Mouse (Mus musculus) MEL (cell line): ENCODE results near the gene Eid3. TPM values are rescaled to one million over a fixed set of nuclear protein-coding genes. Genes with fewer than 3 reads are reported as not detected.

Source experiments
- DNase-seq: peaks from one replicate; pipeline ENCODE4 v3.0.0; 2011; ENCODE audit warnings: low read depth, low spot score
- H3K27ac ChIP-seq: 2 replicates; pipeline ENCODE4 v1.5.1; 2012; ENCODE audit warnings: low read depth, mild to moderate bottlenecking, control low read depth, low read length, moderate library complexity; ENCODE audit not compliant: control insufficient read depth
- H3K27me3 ChIP-seq, 2 experiments: fragments of 150-350 bp in 1 of 2; sonication (generic) in 1 of 2; 2 replicates each; pipeline ENCODE4 v1.6.1; 2012; ENCODE audit warnings: low read length in 2 of 2, mild to moderate bottlenecking in 2 of 2, improper control_type of control experiment in 1 of 2, moderate library complexity in 1 of 2; ENCODE audit not compliant: insufficient read depth in 2 of 2, control insufficient read depth in 1 of 2
- H3K36me3 ChIP-seq, 2 experiments: 2 replicates each; pipeline ENCODE4 v1.6.1; 2012 to 2014; ENCODE audit warnings: low read length in 2 of 2, improper control_type of control experiment in 1 of 2, inconsistent platforms in 1 of 2, mild to moderate bottlenecking in 1 of 2; ENCODE audit not compliant: insufficient read depth in 2 of 2, control insufficient read depth in 1 of 2
- H3K4me1 ChIP-seq, 2 experiments: fragments of 150-350 bp in 1 of 2; sonication (generic) in 1 of 2; 2 replicates each; pipeline ENCODE4 v1.6.1; 2012; ENCODE audit warnings: low read length in 2 of 2, improper control_type of control experiment in 1 of 2, mild to moderate bottlenecking in 1 of 2; ENCODE audit not compliant: insufficient read depth in 2 of 2, control insufficient read depth in 1 of 2
- H3K4me3 ChIP-seq, 2 experiments: fragments of 150-350 bp in 1 of 2; sonication (generic) in 1 of 2; 2 replicates each; pipeline ENCODE4 v1.5.1; 2012; ENCODE audit warnings: low read depth in 2 of 2, low read length in 2 of 2, mild to moderate bottlenecking in 2 of 2, moderate library complexity in 2 of 2, control low read depth in 1 of 2, improper control_type of control experiment in 1 of 2; ENCODE audit not compliant: control insufficient read depth in 1 of 2, insufficient read depth in 1 of 2
- H3K79me2 ChIP-seq: 2 replicates; pipeline ENCODE4 v1.6.1; 2012; ENCODE audit warnings: mild to moderate bottlenecking, low read length, moderate library complexity; ENCODE audit not compliant: control insufficient read depth, poor library complexity, insufficient read depth
- H3K9ac ChIP-seq: 2 replicates; pipeline ENCODE4 v1.6.1; 2012; ENCODE audit warnings: low read depth, mild to moderate bottlenecking, control low read depth, low read length, moderate library complexity; ENCODE audit not compliant: control insufficient read depth, poor library complexity, severe bottlenecking
- H3K9me3 ChIP-seq: fragments of 150-350 bp; sonication (generic); replicated peaks from 2 replicates; pipeline ENCODE4 v1.6.1; 2012; ENCODE audit warnings: mild to moderate bottlenecking, low read length, improper control_type of control experiment, moderate library complexity; ENCODE audit not compliant: insufficient read depth
- CHD2 ChIP-seq: IDR thresholded peaks from 2 replicates; pipeline ENCODE4 v1.6.1; 2011; ENCODE audit warnings: low read length, improper control_type of control experiment
- E2F4 ChIP-seq: IDR thresholded peaks from 2 replicates; pipeline ENCODE4 v1.6.1; 2011; ENCODE audit warnings: low read depth, low read length, improper control_type of control experiment, borderline replicate concordance
- ELF1 ChIP-seq: IDR thresholded peaks from 2 replicates; pipeline ENCODE4 v1.6.1; 2014; ENCODE audit warnings: low read depth, mild to moderate bottlenecking, inconsistent platforms, low read length, improper control_type of control experiment, moderate library complexity
- EP300 ChIP-seq, 2 experiments: IDR thresholded peaks; 2 replicates each; pipeline ENCODE4 v1.6.1; 2011; ENCODE audit warnings: improper control_type of control experiment in 2 of 2, low read length in 2 of 2, low read depth in 1 of 2, mild to moderate bottlenecking in 1 of 2
- ETS1 ChIP-seq: IDR thresholded peaks from 2 replicates; pipeline ENCODE4 v1.6.1; 2012; ENCODE audit warnings: low read depth, mild to moderate bottlenecking, inconsistent platforms, low read length, improper control_type of control experiment, moderate library complexity
- GABPA ChIP-seq: IDR thresholded peaks from 2 replicates; pipeline ENCODE4 v1.6.1; 2012; ENCODE audit warnings: low read depth, mild to moderate bottlenecking, inconsistent platforms, low read length, improper control_type of control experiment, moderate library complexity
- HCFC1 ChIP-seq: IDR thresholded peaks from 2 replicates; pipeline ENCODE4 v1.6.1; 2012; ENCODE audit warnings: low read depth, mild to moderate bottlenecking, inconsistent platforms, low read length, improper control_type of control experiment, moderate library complexity
- MAFK ChIP-seq: IDR thresholded peaks from 2 replicates; pipeline ENCODE4 v1.6.1; 2011; ENCODE audit warnings: low read depth, mild to moderate bottlenecking, low read length, improper control_type of control experiment, borderline replicate concordance
- MEF2A ChIP-seq: IDR thresholded peaks from 2 replicates; pipeline ENCODE4 v1.6.1; 2014; ENCODE audit warnings: low read depth, mild to moderate bottlenecking, inconsistent platforms, low read length, improper control_type of control experiment; ENCODE audit not compliant: poor library complexity, insufficient replicate concordance, severe bottlenecking; ENCODE audit errors: extremely low read depth
- MXI1 ChIP-seq: IDR thresholded peaks from 2 replicates; pipeline ENCODE4 v1.6.1; 2011; ENCODE audit warnings: mild to moderate bottlenecking, low read depth, low read length, improper control_type of control experiment
- MYB ChIP-seq: IDR thresholded peaks from 2 replicates; pipeline ENCODE4 v1.6.1; 2011; ENCODE audit warnings: mild to moderate bottlenecking, low read depth, low read length, improper control_type of control experiment
- NELFE ChIP-seq: IDR thresholded peaks from 2 replicates; pipeline ENCODE4 v1.6.1; 2011; ENCODE audit warnings: low read depth, low read length, improper control_type of control experiment
- POLR2A ChIP-seq, 2 experiments: IDR thresholded peaks; 2 replicates each; pipeline ENCODE4 v1.6.1; 2011 to 2012; ENCODE audit warnings: low read length in 2 of 2, mild to moderate bottlenecking in 2 of 2, control low read depth in 1 of 2, improper control_type of control experiment in 1 of 2, low read depth in 1 of 2, moderate library complexity in 1 of 2; ENCODE audit not compliant: control insufficient read depth in 1 of 2, insufficient read depth in 1 of 2, poor library complexity in 1 of 2
- POLR2AphosphoS2 ChIP-seq: IDR thresholded peaks from 2 replicates; pipeline ENCODE4 v1.6.1; 2011; ENCODE audit warnings: low read length, improper control_type of control experiment
- POLR2AphosphoS5 ChIP-seq: IDR thresholded peaks from 2 replicates; pipeline ENCODE4 v1.6.1; 2012; ENCODE audit warnings: low read depth, borderline replicate concordance, mild to moderate bottlenecking, inconsistent platforms, low read length, moderate library complexity, mixed read lengths
- RCOR1 ChIP-seq: IDR thresholded peaks from 2 replicates; pipeline ENCODE4 v1.6.1; 2012; ENCODE audit warnings: low read depth, mild to moderate bottlenecking, inconsistent platforms, low read length, improper control_type of control experiment
- SIN3A ChIP-seq: IDR thresholded peaks from 2 replicates; pipeline ENCODE4 v1.6.1; 2012; ENCODE audit warnings: low read length, improper control_type of control experiment, inconsistent platforms
- TBP ChIP-seq: IDR thresholded peaks from 2 replicates; pipeline ENCODE4 v1.8.0; 2011; ENCODE audit warnings: low read depth, low read length, improper control_type of control experiment
- USF1 ChIP-seq: IDR thresholded peaks from 2 replicates; pipeline ENCODE4 v1.6.1; 2014; ENCODE audit warnings: low read depth, mild to moderate bottlenecking, inconsistent platforms, low read length, improper control_type of control experiment, moderate library complexity
- USF2 ChIP-seq, 2 experiments: IDR thresholded peaks; 2 replicates each; pipeline ENCODE4 v1.6.1; 2011 to 2012; ENCODE audit warnings: improper control_type of control experiment in 2 of 2, low read length in 2 of 2, borderline replicate concordance in 1 of 2, inconsistent platforms in 1 of 2, low read depth in 1 of 2, mild to moderate bottlenecking in 1 of 2; ENCODE audit not compliant: insufficient read depth in 1 of 2
- ZC3H11A ChIP-seq: IDR thresholded peaks from 2 replicates; pipeline ENCODE4 v1.6.1; 2012; ENCODE audit warnings: low read depth, mild to moderate bottlenecking, inconsistent platforms, low read length, improper control_type of control experiment
- ZKSCAN1 ChIP-seq: IDR thresholded peaks from 2 replicates; pipeline ENCODE4 v1.6.1; 2012; ENCODE audit warnings: low read depth, mild to moderate bottlenecking, inconsistent platforms, low read length, improper control_type of control experiment, moderate library complexity
- polyA plus RNA-seq, 2 experiments: library from polyadenylated mRNA; stranded (reverse) in 1 of 2; unstranded in 1 of 2; fragments of >175 nt in 1 of 2; fragments of >200 nt in 1 of 2; gene quantifications; 2 replicates each; pipeline versions ENCODE4 v1.2.1 to v1.2.4; 2012; ENCODE audit warnings: low replicate concordance in 2 of 2, low read depth in 1 of 2; ENCODE audit not compliant: insufficient read length in 2 of 2, insufficient read depth in 1 of 2, missing spikeins in 1 of 2
- total RNA-seq: library from RNA; depleted of rRNA; stranded (reverse); fragments of 300-350 nt; gene quantifications from 2 replicates; pipeline ENCODE4 v1.2.3, GENCODE M21; 2012

Eid3 gene
- total and polyA plus RNA-seq, 3 experiments, result 1.2 to 1.3 TPM; not detected in 1

- H3K27me3 ChIP-seq, result no peaks in the 10 kb centered on the region
Observed at GRCm38 (mm10) chr10:82888576-82888975, 22.1 kb downstream of the Eid3 start.

GRCm38 (mm10) chr10:82889447-82889973 lies 23.1 kb downstream of the Eid3 start:
- Histone ChIP-seq H3K9ac (no peak overlapping the region), H3K36me3 (peaks cover 19 to 30% of the 10 kb centered on the region in 2 experiments), H3K27me3 (no peaks in the 10 kb centered on the region), H3K9me3 (no peaks in the 10 kb centered on the region), H3K79me2 (no peaks in the 10 kb centered on the region), H3K4me3 (no peak overlapping the region), H3K27ac (no peak overlapping the region), H3K4me1 (peaks cover 0 to 10% of the 10 kb centered on the region in 2 experiments; a peak in 2 of 4 replicates)
- peak; percentile 46 for DNase-seq
- TF ChIP-seq EP300 (IDR thresholded peaks at IDR 0.05; ENCODE audit: low read depth in 1 of 2, low read length in 2 of 2) (no peak), HCFC1 (no peak), RCOR1 (no peak), ETS1 (no peak), MAFK (no peak), MYB (no peak), ZC3H11A (no peak), POLR2AphosphoS5 (no peak), POLR2A (IDR thresholded peaks at IDR 0.05; ENCODE audit: control insufficient read depth in 1 of 2, insufficient read depth in 1 of 2, low read depth in 1 of 2, low read length in 2 of 2, poor library complexity in 1 of 2) (no peak), POLR2AphosphoS2 (no peak), GABPA (no peak), USF1 (no peak), E2F4 (no peak), MEF2A (no peak), MXI1 (no peak), CHD2 (no peak)
- TF ChIP-seq, all 39 proteins: peak for 0

More at GRCm38 (mm10) chr10:82888576-82888975, 22.1 kb downstream of the Eid3 start:
- TF ChIP-seq ZC3H11A (no peak), MAFK (no peak), EP300 (IDR thresholded peaks at IDR 0.05; ENCODE audit: low read depth in 1 of 2, low read length in 2 of 2) (no peak), POLR2AphosphoS5 (no peak), GABPA (no peak), USF2 (IDR thresholded peaks at IDR 0.05; ENCODE audit: borderline replicate concordance in 1 of 2, insufficient read depth in 1 of 2, low read depth in 1 of 2, low read length in 2 of 2) (no peak), SIN3A (no peak), MEF2A (no peak), ZKSCAN1 (no peak), MYB (no peak), ELF1 (no peak), TBP (no peak), NELFE (no peak)
- TF ChIP-seq, all 39 proteins: peak for 0
- Histone ChIP-seq H3K4me3 (no peak overlapping the region), H3K27ac (no peak overlapping the region), H3K79me2 (no peaks in the 10 kb centered on the region), H3K9me3 (no peaks in the 10 kb centered on the region), H3K36me3 (peaks cover 10 to 28% of the 10 kb centered on the region in 2 experiments), H3K9ac (no peak overlapping the region), H3K4me1 (peaks cover 0 to 2% of the 10 kb centered on the region in 2 experiments; a peak in 2 of 4 replicates)
- DNase-seq, result no peak
